ENCODE assay signal across 34 mouse cellular contexts in the genomic region with DNA sequence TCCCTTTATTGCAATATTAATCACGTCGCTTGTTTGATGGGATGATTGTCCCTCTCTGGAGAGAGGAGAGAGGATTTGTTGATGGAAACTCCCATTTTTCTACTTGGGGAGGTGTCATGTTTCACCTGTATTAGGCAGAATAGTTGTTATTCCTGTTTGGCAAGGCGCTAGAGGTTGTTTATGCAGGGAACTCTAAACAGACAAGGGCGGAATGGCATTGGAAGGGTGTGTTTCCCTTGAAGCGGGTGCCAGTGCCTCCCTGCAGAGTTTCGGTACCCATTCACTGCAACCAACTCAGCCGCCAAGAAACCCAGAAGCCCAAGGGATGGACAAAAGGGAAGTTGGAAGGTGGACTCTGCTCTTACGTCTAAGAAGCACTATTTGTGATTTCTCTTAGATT. TPM values are rescaled to one million over a fixed set of nuclear protein-coding genes. Genes with fewer than 3 reads are reported as not detected.
DNase-seq lines count a peak whose midpoint lies in the region; ATAC-seq and TF ChIP-seq lines count a peak whose summit lies in the region.
"Had no signal": no experiment of that assay in that cellular context is flagged by ENCODE, and none has a peak within 500 bp of the region (broad histone marks: within the 10 kb centered on the region; RNA-seq: fewer than 3 reads in every experiment).

No protein-coding gene starts in this region.

- H3K9ac ChIP-seq in kidney, embryonic 15.5 days: no peak overlapping the region
- H3K9ac ChIP-seq in embryonic facial prominence, embryonic 14.5 days (ENCODE audit: low read depth, low read length): no peak overlapping the region
- H3K9ac ChIP-seq in stomach, postnatal 0 days (ENCODE audit: low read length): no peak overlapping the region
- no peak overlapping the region for H3K9ac ChIP-seq in liver, embryonic 11.5 days (ENCODE audit: low read depth, low read length)
- H3K9ac ChIP-seq: heart, embryonic 15.5 days; hindbrain, embryonic 14.5 days; midbrain, embryonic 12.5 days; neural tube, embryonic 12.5 days had no signal

- no peak overlapping the region for H3K4me3 ChIP-seq in kidney, embryonic 15.5 days (replicated peaks)
- H3K4me3 ChIP-seq in embryonic facial prominence, embryonic 14.5 days (ENCODE audit: low read depth, low read length): no peak overlapping the region
- H3K4me3 ChIP-seq in stomach, postnatal 0 days (ENCODE audit: low read depth, low read length): no peak overlapping the region
- H3K4me3 ChIP-seq in liver, embryonic 11.5 days (ENCODE audit: low read depth, low read length): no peak overlapping the region
- H3K4me3 ChIP-seq: heart, embryonic 10.5 days; heart, embryonic 15.5 days; midbrain, embryonic 12.5 days; myocyte; neural tube, embryonic 12.5 days had no signal

- H3K36me3 ChIP-seq in kidney, embryonic 15.5 days: no peaks in the 10 kb centered on the region
- no peaks in the 10 kb centered on the region for H3K36me3 ChIP-seq in embryonic facial prominence, embryonic 14.5 days (ENCODE audit: control insufficient read depth, insufficient read depth, low read length)
- no peaks in the 10 kb centered on the region for H3K36me3 ChIP-seq in stomach, postnatal 0 days (ENCODE audit: control insufficient read depth, insufficient read depth, low read length)
- no peaks in the 10 kb centered on the region for H3K36me3 ChIP-seq in liver, embryonic 11.5 days (ENCODE audit: control insufficient read depth, insufficient read depth, low read length)
- H3K36me3 ChIP-seq: heart, embryonic 10.5 days; heart, embryonic 15.5 days; midbrain, embryonic 12.5 days; neural tube, embryonic 12.5 days had no signal

- no peak for ATAC-seq in kidney, embryonic 15.5 days (replicated peaks; ENCODE audit: low FRiP score)
- ATAC-seq in embryonic facial prominence, embryonic 14.5 days (ENCODE audit: low read depth): peak; percentile 84
- no peak for ATAC-seq in stomach, postnatal 0 days (ENCODE audit: low FRiP score, low TSS enrichment)
- ATAC-seq in liver, embryonic 11.5 days (replicated peaks; ENCODE audit: low FRiP score): no peak
- ATAC-seq: forebrain, embryonic 14.5 days; intestine, postnatal 0 days; Patski had no signal

- no peak overlapping the region for H3K4me2 ChIP-seq in kidney, embryonic 15.5 days
- no peak overlapping the region for H3K4me2 ChIP-seq in embryonic facial prominence, embryonic 14.5 days (ENCODE audit: low read depth, low read length)
- no peak overlapping the region for H3K4me2 ChIP-seq in stomach, postnatal 0 days (replicated peaks; ENCODE audit: low read depth)
- H3K4me2 ChIP-seq in liver, embryonic 11.5 days: no peak overlapping the region
- H3K4me2 ChIP-seq: heart, embryonic 15.5 days; hindbrain, embryonic 14.5 days; midbrain, embryonic 12.5 days; neural tube, embryonic 12.5 days had no signal

- no peaks in the 10 kb centered on the region for H3K27me3 ChIP-seq in kidney, embryonic 15.5 days
- H3K27me3 ChIP-seq in embryonic facial prominence, embryonic 14.5 days (replicated peaks; ENCODE audit: control insufficient read depth, insufficient read depth, low read length): no peaks in the 10 kb centered on the region
- H3K27me3 ChIP-seq in stomach, postnatal 0 days (ENCODE audit: control insufficient read depth, insufficient read depth, low read length): no peaks in the 10 kb centered on the region
- H3K27me3 ChIP-seq in liver, embryonic 11.5 days (replicated peaks; ENCODE audit: control insufficient read depth, insufficient read depth, low read length): no peaks in the 10 kb centered on the region; the same call in 1 of the 2 replicates
- H3K27me3 ChIP-seq: midbrain, embryonic 12.5 days; neural tube, embryonic 12.5 days; Patski had no signal

- WGBS in kidney, embryonic 15.5 days: 58% methylated on average over 8 of the region's 8 CpGs
- WGBS in embryonic facial prominence, embryonic 14.5 days: 61% methylated on average over 8 of the region's 8 CpGs
- WGBS in stomach, postnatal 0 days: 50% methylated on average over 8 of the region's 8 CpGs
- 67% methylated on average over 8 of the region's 8 CpGs for WGBS in liver, embryonic 11.5 days

- H3K4me1 ChIP-seq in kidney, embryonic 15.5 days: peaks cover 26% of the 10 kb centered on the region
- no peaks in the 10 kb centered on the region for H3K4me1 ChIP-seq in embryonic facial prominence, embryonic 14.5 days (ENCODE audit: control insufficient read depth, insufficient read depth, low read length)
- H3K4me1 ChIP-seq in stomach, postnatal 0 days (replicated peaks; ENCODE audit: control insufficient read depth, insufficient read depth): no peaks in the 10 kb centered on the region
- peaks cover 3% of the 10 kb centered on the region; the same call in 1 of the 2 replicates for H3K4me1 ChIP-seq in liver, embryonic 11.5 days (replicated peaks; ENCODE audit: control insufficient read depth, insufficient read depth, low read length)
- H3K4me1 ChIP-seq: midbrain, embryonic 12.5 days; neural tube, embryonic 12.5 days had no signal

- TF ChIP-seq CTCF in stomach, postnatal 0 days (IDR thresholded peaks at IDR 0.05; ENCODE audit: low read depth): no peak

- H3K9me3 ChIP-seq in kidney, embryonic 15.5 days (replicated peaks): no peaks in the 10 kb centered on the region
- H3K9me3 ChIP-seq in embryonic facial prominence, embryonic 14.5 days (ENCODE audit: control insufficient read depth, low read length): no peaks in the 10 kb centered on the region
- no peaks in the 10 kb centered on the region for H3K9me3 ChIP-seq in stomach, postnatal 0 days (ENCODE audit: control insufficient read depth, low read length)
- H3K9me3 ChIP-seq in liver, embryonic 11.5 days (ENCODE audit: control insufficient read depth, low read length): no peaks in the 10 kb centered on the region
- H3K9me3 ChIP-seq: heart, embryonic 10.5 days; heart, embryonic 15.5 days; midbrain, embryonic 12.5 days; neural tube, embryonic 12.5 days had no signal

- DNase-seq in kidney, adult 8-10 months: peak; percentile 17 to 60
- peak; percentile 47 for DNase-seq in urinary bladder, postnatal 14 days (ENCODE audit: low spot score)
- no peak for DNase-seq in urinary bladder, postnatal 25 days (ENCODE audit: low spot score)
- DNase-seq in embryonic facial prominence, embryonic 14.5 days (ENCODE audit: low spot score): peak; percentile 79
- DNase-seq in stomach, postnatal 0 days (ENCODE audit: low spot score): no peak
- DNase-seq in liver, embryonic 11.5 days (ENCODE audit: low spot score): no peak
- no peak for DNase-seq in gastrocnemius, postnatal 10 days
- DNase-seq: adrenal gland, postnatal 25 days; cerebellum, adult 11-12 months; cerebellum, adult 9-11 months; embryo, embryonic 11 days; gastrocnemius, postnatal 25 days; heart, adult 11 months; layer of hippocampus, postnatal 36 days; left cerebral cortex, postnatal 4 days; lung, postnatal 36 days; right cerebral cortex, adult 18-20 months; thymus, adult 2 months; thymus, postnatal 36 days had no signal

- TF ChIP-seq EP300 in stomach, postnatal 0 days (optimal IDR thresholded peaks at IDR 0.05): no peak

- H3K27ac ChIP-seq in kidney, embryonic 15.5 days: no peak overlapping the region
- no peak overlapping the region; the same call in 1 of the 2 replicates for H3K27ac ChIP-seq in embryonic facial prominence, embryonic 14.5 days (replicated peaks; ENCODE audit: low read depth, low read length)
- H3K27ac ChIP-seq in stomach, postnatal 0 days (replicated peaks): 0 out of 2 replicates have a peak overlapping the region, but pooled peaks have one; percentile 13
- H3K27ac ChIP-seq in liver, embryonic 11.5 days (ENCODE audit: low read depth, low read length): no peak overlapping the region
- H3K27ac ChIP-seq: heart, embryonic 10.5 days; heart, embryonic 15.5 days; hindbrain, embryonic 14.5 days; midbrain, embryonic 12.5 days; neural tube, embryonic 12.5 days had no signal

RNA-seq across cellular contexts. Expression of gene Ermp1, which starts 15.6 kb away (rescaled TPM):
- polyA plus RNA-seq in kidney, embryonic 15.5 days (2015; fragmentation: Nextera tagmentation; extraction: Ambion mirVana): 24.0 and 25.5 TPM in 2 replicates
- 14.2 and 15.5 TPM in 2 replicates for polyA plus RNA-seq in embryonic facial prominence, embryonic 14.5 days (2014; fragmentation: Nextera tagmentation; extraction: Ambion mirVana)
- polyA plus RNA-seq in stomach, postnatal 0 days (2015; fragmentation: Nextera tagmentation; extraction: Ambion mirVana): 19.9 and 23.0 TPM in 2 replicates
- polyA plus RNA-seq in liver, embryonic 11.5 days (2014; fragmentation: Nextera tagmentation; extraction: Ambion mirVana): 15.9 and 18.6 TPM in 2 replicates
- 10 to 100 TPM in 1 of 2 experiments, 1 to 10 TPM in 1; 9.7 to 10.3 TPM for total RNA-seq in gastrocnemius, postnatal 10 days (2021)

RNA-seq across cellular contexts. Expression of gene Mlana, which starts 33.8 kb away (rescaled TPM):
- polyA plus RNA-seq in kidney, embryonic 15.5 days (2015; fragmentation: Nextera tagmentation; extraction: Ambion mirVana): not detected in 2 replicates
- 1.9 and 2.3 TPM in 2 replicates for polyA plus RNA-seq in embryonic facial prominence, embryonic 14.5 days (2014; fragmentation: Nextera tagmentation; extraction: Ambion mirVana)
- not detected in 2 replicates for polyA plus RNA-seq in stomach, postnatal 0 days (2015; fragmentation: Nextera tagmentation; extraction: Ambion mirVana)
- polyA plus RNA-seq in liver, embryonic 11.5 days (2014; fragmentation: Nextera tagmentation; extraction: Ambion mirVana): not detected in 2 replicates
- total RNA-seq in gastrocnemius, postnatal 10 days (2021): under 1 TPM in 1 of 2 experiments, not detected in 1; 0.45 TPM
- total RNA-seq: adrenal gland, postnatal 25 days; gastrocnemius, postnatal 25 days; left cerebral cortex, postnatal 4 days; liver, adult 2 months; megakaryocyte, adult 5-6 weeks; midbrain, postnatal 0 days had no signal
- polyA plus RNA-seq: forebrain, embryonic 14.5 days; hindbrain, embryonic 14.5 days; liver, adult 2 months; liver, embryonic 16.5 days; lung, embryonic 16.5 days; midbrain, embryonic 12.5 days; midbrain, postnatal 0 days; myocyte; neural tube, embryonic 12.5 days had no signal

Comparison
In these comparisons a context has a peak if more than half of its experiments do, and no peak if none do; other contexts are left out.
1. DNase-seq: peak in kidney, adult 8-10 months (2 of 2), urinary bladder, postnatal 14 days (single experiment) and embryonic facial prominence, embryonic 14.5 days (single experiment); none in urinary bladder, postnatal 25 days (single experiment), stomach, postnatal 0 days (single experiment), liver, embryonic 11.5 days (single experiment) and gastrocnemius, postnatal 10 days (single experiment).